ENCODE assay signal across 18 mouse cellular contexts in the genomic region with DNA sequence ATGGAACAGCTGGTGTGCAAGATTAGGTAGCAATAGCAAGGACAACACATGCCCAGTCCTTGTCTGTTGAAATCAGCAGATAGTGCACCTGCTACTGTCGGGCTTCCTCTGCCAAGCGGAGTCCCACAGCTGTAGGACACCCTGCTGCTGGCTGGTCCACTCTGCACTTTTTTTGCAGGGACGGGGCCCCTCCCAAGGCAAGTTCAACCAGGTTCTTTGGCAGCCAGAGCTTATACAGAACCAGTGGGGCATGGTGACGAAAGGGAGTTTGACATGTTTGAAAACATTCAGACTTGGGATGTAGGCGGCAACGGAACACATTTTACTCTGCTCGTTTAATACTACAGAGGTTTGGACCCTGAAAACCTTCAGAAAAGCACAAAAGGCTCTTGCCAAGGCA.
DNase-seq lines count a peak whose midpoint lies in the region; ATAC-seq and TF ChIP-seq lines count a peak whose summit lies in the region.
"Had no signal": no experiment of that assay in that cellular context is flagged by ENCODE, and none has a peak within 500 bp of the region (broad histone marks: within the 10 kb centered on the region; RNA-seq: fewer than 3 reads in every experiment).

No protein-coding gene starts in this region.

- TF ChIP-seq CTCF in hindbrain, postnatal 0 days (IDR thresholded peaks at IDR 0.05; ENCODE audit: low read depth): no peak
- TF ChIP-seq CTCF in brain, embryonic 14.5 days (IDR thresholded peaks at IDR 0.05; ENCODE audit: borderline replicate concordance, extremely low read depth, insufficient read depth, insufficient read length): no peak
- TF ChIP-seq CTCF in liver, postnatal 0 days (IDR thresholded peaks at IDR 0.05; ENCODE audit: low read depth): no peak

- H3K4me3 ChIP-seq in hindbrain, postnatal 0 days (ENCODE audit: low read length): no peak overlapping the region
- no peak overlapping the region for H3K4me3 ChIP-seq in hindbrain, embryonic 11.5 days (ENCODE audit: low read depth, low read length)
- H3K4me3 ChIP-seq in liver, postnatal 0 days (ENCODE audit: low read depth, low read length): no peak overlapping the region
- H3K4me3 ChIP-seq: heart, embryonic 13.5 days; hindbrain, embryonic 12.5 days; midbrain, embryonic 15.5 days; neural tube, embryonic 13.5 days had no signal

- no peaks in the 10 kb centered on the region for H3K36me3 ChIP-seq in hindbrain, postnatal 0 days (ENCODE audit: insufficient read depth, low read length)
- no peaks in the 10 kb centered on the region for H3K36me3 ChIP-seq in hindbrain, embryonic 11.5 days (ENCODE audit: control insufficient read depth, insufficient read depth, low read length)
- H3K36me3 ChIP-seq in liver, postnatal 0 days (replicated peaks; ENCODE audit: insufficient read depth, low read length): no peaks in the 10 kb centered on the region
- H3K36me3 ChIP-seq: heart, embryonic 13.5 days; hindbrain, embryonic 12.5 days; midbrain, embryonic 15.5 days; neural tube, embryonic 13.5 days had no signal

- no peaks in the 10 kb centered on the region for H3K27me3 ChIP-seq in hindbrain, postnatal 0 days (ENCODE audit: insufficient read depth, low read length)
- H3K27me3 ChIP-seq in hindbrain, embryonic 11.5 days (ENCODE audit: control insufficient read depth, insufficient read depth, low read length): no peaks in the 10 kb centered on the region
- no peaks in the 10 kb centered on the region for H3K27me3 ChIP-seq in liver, postnatal 0 days (ENCODE audit: insufficient read depth, low read length)
- H3K27me3 ChIP-seq: CH12.LX; heart, embryonic 13.5 days; hindbrain, embryonic 12.5 days; midbrain, embryonic 15.5 days; neural tube, embryonic 13.5 days; Patski had no signal

- no peaks in the 10 kb centered on the region for H3K4me1 ChIP-seq in hindbrain, postnatal 0 days (ENCODE audit: insufficient read depth, low read length)
- H3K4me1 ChIP-seq in hindbrain, embryonic 11.5 days (replicated peaks; ENCODE audit: control insufficient read depth, insufficient read depth, low read length): no peaks in the 10 kb centered on the region
- H3K4me1 ChIP-seq in liver, postnatal 0 days (ENCODE audit: insufficient read depth): no peaks in the 10 kb centered on the region
- H3K4me1 ChIP-seq: hindbrain, embryonic 12.5 days; midbrain, embryonic 15.5 days; neural tube, embryonic 13.5 days had no signal

- no peak overlapping the region for H3K4me2 ChIP-seq in hindbrain, postnatal 0 days (ENCODE audit: low read depth, low read length)
- no peak overlapping the region for H3K4me2 ChIP-seq in hindbrain, embryonic 11.5 days (replicated peaks; ENCODE audit: low read depth, low read length)
- no peak overlapping the region for H3K4me2 ChIP-seq in liver, postnatal 0 days (ENCODE audit: low read depth, low read length)
- H3K4me2 ChIP-seq: heart, embryonic 13.5 days; hindbrain, embryonic 12.5 days; midbrain, embryonic 15.5 days; neural tube, embryonic 13.5 days had no signal

- H3K27ac ChIP-seq in hindbrain, postnatal 0 days: no peak overlapping the region
- no peak overlapping the region for H3K27ac ChIP-seq in hindbrain, embryonic 11.5 days (ENCODE audit: low read depth, low read length)
- H3K27ac ChIP-seq in liver, postnatal 0 days (ENCODE audit: low read depth): no peak overlapping the region
- H3K27ac ChIP-seq: heart, embryonic 13.5 days; hindbrain, embryonic 12.5 days; midbrain, embryonic 15.5 days; neural tube, embryonic 13.5 days had no signal

- peak; percentile 13 for DNase-seq in hindbrain, postnatal 0 days (ENCODE audit: low spot score)
- DNase-seq in hindbrain, embryonic 11.5 days (ENCODE audit: low spot score): no peak
- peak; percentile 73 for DNase-seq in brain, embryonic 14.5 days (ENCODE audit: low read depth)
- DNase-seq in c-Kit-positive CD71-positive TER-119-positive erythroid progenitor cells, embryonic 14.5 days (ENCODE audit: low spot score): peak; percentile 2
- DNase-seq in liver, postnatal 0 days: no peak
- DNase-seq in testis, postnatal 10 days (ENCODE audit: low spot score): no peak
- no peak for DNase-seq in thymus, postnatal 14 days
- DNase-seq: cerebellum, adult 18-20 months; gastrocnemius, postnatal 36 days; layer of hippocampus, postnatal 36 days; lung, postnatal 36 days had no signal

- peak; percentile 34; the same call in 1 of the 2 replicates for TF ChIP-seq EP300 in liver, postnatal 0 days (IDR thresholded peaks at IDR 0.05; ENCODE audit: low read depth)

- no peak overlapping the region for H3K9ac ChIP-seq in hindbrain, postnatal 0 days (replicated peaks; ENCODE audit: low read length)
- no peak overlapping the region for H3K9ac ChIP-seq in hindbrain, embryonic 11.5 days (ENCODE audit: low read depth, low read length)
- H3K9ac ChIP-seq in liver, postnatal 0 days (replicated peaks): no peak overlapping the region
- H3K9ac ChIP-seq: heart, embryonic 13.5 days; hindbrain, embryonic 12.5 days; midbrain, embryonic 15.5 days; neural tube, embryonic 13.5 days had no signal

- no peak for ATAC-seq in hindbrain, postnatal 0 days
- ATAC-seq in hindbrain, embryonic 11.5 days (ENCODE audit: low FRiP score): no peak
- no peak; the same call in 1 of the 2 replicates for ATAC-seq in liver, postnatal 0 days
- ATAC-seq: intestine, postnatal 0 days; midbrain, embryonic 15.5 days; Patski had no signal

- 61% methylated on average over 7 of the region's 7 CpGs for WGBS in hindbrain, postnatal 0 days
- WGBS in hindbrain, embryonic 11.5 days: 76% methylated on average over 7 of the region's 7 CpGs
- 64% methylated on average over 7 of the region's 7 CpGs for WGBS in liver, postnatal 0 days (ENCODE audit: insufficient replicate concordance)

- no peak for TF ChIP-seq POLR2A in brain, embryonic 14.5 days (IDR thresholded peaks at IDR 0.05; ENCODE audit: borderline replicate concordance, extremely low read depth, insufficient read depth, insufficient read length, poor library complexity, severe bottlenecking)

- H3K9me3 ChIP-seq in hindbrain, postnatal 0 days (ENCODE audit: low read length): no peaks in the 10 kb centered on the region
- no peaks in the 10 kb centered on the region for H3K9me3 ChIP-seq in hindbrain, embryonic 11.5 days (ENCODE audit: control insufficient read depth, low read length)
- H3K9me3 ChIP-seq in liver, postnatal 0 days (ENCODE audit: low read length): no peaks in the 10 kb centered on the region
- H3K9me3 ChIP-seq: heart, embryonic 13.5 days; hindbrain, embryonic 12.5 days; midbrain, embryonic 15.5 days; neural tube, embryonic 13.5 days had no signal

Comparison
In these comparisons a context has a peak if more than half of its experiments do, and no peak if none do; other contexts are left out.
1. DNase-seq: peak in hindbrain, postnatal 0 days (single experiment), brain, embryonic 14.5 days (single experiment) and c-Kit-positive CD71-positive TER-119-positive erythroid progenitor cells, embryonic 14.5 days (single experiment); none in hindbrain, embryonic 11.5 days (single experiment), liver, postnatal 0 days (single experiment), testis, postnatal 10 days (single experiment) and thymus, postnatal 14 days (single experiment).